Mouse (Mus musculus) brown adipose tissue, adult 24 weeks (tissue): ENCODE measurements around the gene Amn1. TPM values are rescaled to one million over a fixed set of nuclear protein-coding genes. Genes with fewer than 3 reads are reported as not detected.

ENCODE experiments used
- polyA plus RNA-seq: library from polyadenylated mRNA; stranded (reverse); fragments of >200 nt; gene quantifications from 2 replicates; pipeline ENCODE4 v1.2.4, GENCODE M21; 2012; ENCODE audit not compliant: missing spikeins, insufficient read depth, insufficient read length

Amn1 gene
- polyA plus RNA-seq, 1 experiment: 20.7 TPM

Other genes starting within 250 kb of the Amn1 start
- gene Sinhcaf, start 242.2 kb downstream of the Amn1 start, polyA plus RNA-seq: 1.3 and 2.3 TPM in 2 replicates
- 4.0 and 6.1 TPM in 2 replicates for gene Dennd5b, start 87.0 kb downstream of the Amn1 start, polyA plus RNA-seq
- gene Gm10203, start 58.5 kb downstream of the Amn1 start, polyA plus RNA-seq: not detected in 2 replicates
- 30.2 and 57.1 TPM in 2 replicates for gene Etfbkmt, start 48.9 kb downstream of the Amn1 start, polyA plus RNA-seq
- gene Resf1, start 120.7 kb upstream of the Amn1 start, polyA plus RNA-seq: 15.5 and 22.9 TPM in 2 replicates
- gene Bicd1, start 220.2 kb upstream of the Amn1 start, polyA plus RNA-seq: 0.13 and 0.40 TPM in 2 replicates